Mouse (Mus musculus) embryonic fibroblast, embryonic 13.5 days (primary cell): Measurements from ENCODE around the gene Ubxn10. TPM values are rescaled to one million over a fixed set of nuclear protein-coding genes. Genes with fewer than 3 reads are reported as not detected.

ENCODE experiments used
- H3K27ac ChIP-seq: 2 replicates; pipeline ENCODE4 v1.5.1; 2012; ENCODE audit warnings: low read length, control low read depth, inconsistent platforms; ENCODE audit not compliant: insufficient read depth
- H3K4me1 ChIP-seq: 2 replicates; pipeline ENCODE4 v1.6.1; 2011; ENCODE audit warnings: low read length; ENCODE audit not compliant: control insufficient read depth, insufficient read depth
- H3K4me3 ChIP-seq: 2 replicates; pipeline ENCODE4 v1.5.1; 2011; ENCODE audit warnings: mild to moderate bottlenecking, control low read depth, low read length; ENCODE audit not compliant: insufficient read depth
- CTCF ChIP-seq: IDR thresholded peaks from 2 replicates; pipeline ENCODE4 v1.5.1; 2011; ENCODE audit warnings: mild to moderate bottlenecking, control low read depth, low read length, moderate library complexity, borderline replicate concordance; ENCODE audit not compliant: insufficient read depth
- POLR2A ChIP-seq: IDR thresholded peaks from 2 replicates; pipeline ENCODE4 v1.6.1; 2011; ENCODE audit warnings: low read depth, mild to moderate bottlenecking, control low read depth, low read length, moderate library complexity
- polyA plus RNA-seq: library from polyadenylated mRNA; stranded (reverse); fragments of >200 nt; gene quantifications from 2 replicates; pipeline ENCODE4 v1.2.4, GENCODE M21; 2011; ENCODE audit warnings: low read depth; ENCODE audit not compliant: missing spikeins, insufficient read length

Gene Ubxn10
- polyA plus RNA-seq, 1 experiment = not detected

DNA sequence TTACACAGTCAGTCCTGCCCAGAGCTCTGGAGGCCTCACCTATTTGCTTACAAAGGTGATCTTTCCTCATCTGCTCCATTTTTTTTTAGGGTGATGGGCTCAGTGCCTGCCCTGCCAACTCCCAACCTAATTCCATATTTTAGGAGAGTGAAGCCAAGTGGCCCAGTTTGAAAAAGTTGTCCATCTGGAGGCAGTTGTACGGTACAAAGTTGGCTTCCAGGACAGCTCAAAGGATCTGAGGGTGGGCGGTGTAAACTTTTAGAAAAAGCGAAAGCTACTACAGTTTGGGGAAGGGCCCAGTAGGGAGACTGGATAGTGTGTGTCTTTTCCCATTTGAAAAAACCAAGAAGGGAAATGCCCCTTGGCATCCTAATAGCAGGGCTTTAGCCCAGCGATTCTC is 2.1 kb downstream of the Ubxn10 start:
- no peaks in the 10 kb centered on the region for H3K4me1 ChIP-seq
- no peak overlapping the region for H3K4me3 ChIP-seq
- H3K27ac ChIP-seq = no peak overlapping the region
- no peak for TF ChIP-seq POLR2A
- no peak for TF ChIP-seq CTCF

DNA sequence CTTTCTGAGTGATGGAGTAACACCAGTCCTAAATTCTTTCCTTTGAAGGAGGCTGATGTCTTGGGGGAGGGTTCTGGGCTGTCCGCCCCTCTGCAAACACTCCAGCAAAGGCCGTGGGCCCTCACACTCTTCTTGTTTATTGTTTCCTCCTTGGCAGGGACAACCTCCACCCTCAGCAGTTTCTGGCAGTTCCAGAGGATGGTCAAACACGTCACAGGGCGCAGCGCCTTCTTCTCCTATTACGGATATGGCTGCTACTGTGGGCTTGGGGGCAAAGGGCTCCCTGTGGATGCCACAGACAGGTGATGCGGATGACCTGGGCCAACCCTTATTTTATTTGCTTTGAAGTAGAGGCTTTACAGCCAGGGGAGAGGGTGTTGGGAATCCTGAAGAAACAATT is 2.9 kb downstream of the Ubxn10 start:
- TF ChIP-seq POLR2A = no peak
- TF ChIP-seq CTCF = no peak
- H3K27ac ChIP-seq = no peak overlapping the region
- no peak overlapping the region for H3K4me3 ChIP-seq
- H3K4me1 ChIP-seq = no peaks in the 10 kb centered on the region

DNA sequence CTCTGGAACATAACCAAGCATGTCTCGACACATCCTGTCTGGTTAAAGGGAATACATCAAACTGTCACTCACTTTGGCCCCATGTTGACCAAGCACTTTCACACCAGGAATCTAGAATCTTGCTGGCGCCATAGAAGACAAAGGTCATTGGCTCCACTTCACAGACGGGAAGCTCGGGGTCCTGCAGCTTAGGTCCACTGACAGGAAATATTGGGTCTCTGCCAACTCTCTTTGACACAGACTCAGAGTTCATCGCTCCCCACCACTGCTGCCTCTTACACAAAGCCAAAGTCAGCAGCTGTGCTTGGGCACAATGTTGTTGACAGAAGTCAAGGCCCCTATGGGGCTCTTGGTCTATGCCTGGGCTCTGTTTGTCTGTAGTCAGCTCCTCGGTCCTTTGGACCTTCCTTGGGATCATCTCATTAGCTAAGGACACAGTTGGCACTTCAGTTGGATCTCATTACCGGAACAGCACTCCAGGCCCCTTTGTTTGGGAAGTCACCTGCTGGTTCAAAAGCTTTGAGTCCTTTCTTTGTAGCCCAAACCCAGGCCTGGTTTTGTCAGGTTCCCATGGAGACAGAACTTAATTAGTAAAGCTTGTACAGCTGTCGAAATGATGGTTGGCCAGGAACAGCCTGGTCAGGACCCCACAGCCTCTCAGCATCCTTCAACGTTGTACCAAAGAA is 7.8 kb downstream of the Ubxn10 start:
- no peaks in the 10 kb centered on the region for H3K4me1 ChIP-seq
- H3K4me3 ChIP-seq = no peak overlapping the region
- TF ChIP-seq POLR2A = no peak
- TF ChIP-seq CTCF = no peak
- H3K27ac ChIP-seq = no peak overlapping the region

DNA sequence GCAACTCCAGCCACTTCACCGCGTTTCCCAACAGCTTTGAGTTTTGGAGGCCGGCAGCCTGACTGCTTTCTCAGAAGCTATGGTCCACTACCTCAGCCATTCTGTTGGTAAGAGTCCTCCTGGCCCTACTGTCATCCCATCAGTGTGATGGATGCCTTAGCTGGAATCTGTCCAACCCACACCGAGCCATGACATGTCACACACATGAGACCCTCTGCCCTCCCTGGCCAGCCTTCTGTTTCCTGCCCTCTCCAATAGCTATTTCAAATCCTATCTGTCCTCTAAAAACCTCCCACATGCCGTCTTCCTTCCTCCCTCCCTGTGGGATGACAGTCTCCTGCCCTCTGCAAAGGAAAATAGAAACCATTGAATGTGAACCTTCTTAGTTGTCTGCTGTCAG is 11.2 kb downstream of the Ubxn10 start:
- no peak overlapping the region for H3K27ac ChIP-seq
- no peaks in the 10 kb centered on the region for H3K4me1 ChIP-seq
- no peak for TF ChIP-seq POLR2A
- no peak overlapping the region for H3K4me3 ChIP-seq

DNA sequence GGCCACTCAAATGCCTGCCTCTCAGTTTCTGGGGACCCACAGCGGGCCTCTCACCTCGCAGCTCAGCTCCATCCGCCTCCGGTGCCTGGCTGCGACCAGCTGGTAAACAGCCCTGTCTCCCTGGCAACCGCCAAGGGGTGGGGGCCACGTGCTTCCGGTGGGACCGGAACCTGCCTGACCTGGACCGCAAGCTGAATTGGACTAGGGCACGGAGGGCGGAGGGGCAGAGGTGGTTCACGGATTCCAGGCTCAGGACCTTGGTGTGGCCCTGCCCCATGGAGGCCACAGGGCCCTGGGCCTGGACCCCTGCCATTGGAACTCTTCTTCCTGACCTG is 11.9 kb downstream of the Ubxn10 start:
- Histone ChIP-seq H3K4me3 (no peak overlapping the region), H3K4me1 (no peaks in the 10 kb centered on the region), H3K27ac (no peak overlapping the region)
- TF ChIP-seq POLR2A (no peak), CTCF (no peak)

DNA sequence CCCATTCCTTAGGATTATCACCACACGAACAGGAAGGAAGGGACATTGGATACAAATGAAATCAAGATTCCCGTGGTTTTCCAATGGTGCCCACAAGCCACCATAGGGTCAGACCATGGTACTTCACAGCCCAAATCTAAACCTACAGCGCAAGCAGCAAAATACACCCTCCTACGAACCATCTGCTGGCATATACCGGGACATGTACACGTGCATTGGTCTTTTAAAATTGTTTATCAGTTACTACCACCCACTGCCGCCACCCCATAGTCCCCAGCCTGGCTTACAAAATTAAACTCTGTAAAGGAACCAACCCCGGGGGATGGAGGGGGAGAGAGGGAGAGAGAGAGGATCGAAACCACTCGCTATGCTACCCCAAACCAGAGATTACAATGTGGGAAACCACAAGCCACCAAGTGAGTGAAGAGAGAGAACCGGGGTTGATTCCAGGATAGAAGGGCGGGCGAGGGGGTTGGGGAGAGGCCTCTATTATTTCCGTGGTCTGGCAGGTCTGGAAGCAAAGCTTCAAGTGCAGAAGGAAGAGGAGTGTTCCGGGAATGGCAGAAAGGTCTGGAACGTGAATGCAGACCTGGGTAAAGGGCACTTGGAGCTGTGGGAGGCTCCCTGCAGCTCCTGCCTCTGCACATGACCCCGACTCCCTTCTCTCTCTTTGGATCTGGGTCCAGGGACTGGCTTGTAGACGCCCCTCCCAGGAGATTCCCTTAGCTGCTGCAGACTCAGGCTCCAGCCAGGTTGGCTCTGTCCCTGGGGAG is 12.4 kb downstream of the Ubxn10 start, which contains the start of gene Pla2g2c:
TSS of gene Pla2g2c (plus strand) at position 439 of the 773 bp plus-strand sequence.
- H3K4me1 ChIP-seq = no peaks in the 10 kb centered on the region
- H3K27ac ChIP-seq = no peak within 1 kb of the TSS
- no peak within 1 kb of the TSS for H3K4me3 ChIP-seq
- TF ChIP-seq CTCF (no peak), POLR2A (no peak)

DNA sequence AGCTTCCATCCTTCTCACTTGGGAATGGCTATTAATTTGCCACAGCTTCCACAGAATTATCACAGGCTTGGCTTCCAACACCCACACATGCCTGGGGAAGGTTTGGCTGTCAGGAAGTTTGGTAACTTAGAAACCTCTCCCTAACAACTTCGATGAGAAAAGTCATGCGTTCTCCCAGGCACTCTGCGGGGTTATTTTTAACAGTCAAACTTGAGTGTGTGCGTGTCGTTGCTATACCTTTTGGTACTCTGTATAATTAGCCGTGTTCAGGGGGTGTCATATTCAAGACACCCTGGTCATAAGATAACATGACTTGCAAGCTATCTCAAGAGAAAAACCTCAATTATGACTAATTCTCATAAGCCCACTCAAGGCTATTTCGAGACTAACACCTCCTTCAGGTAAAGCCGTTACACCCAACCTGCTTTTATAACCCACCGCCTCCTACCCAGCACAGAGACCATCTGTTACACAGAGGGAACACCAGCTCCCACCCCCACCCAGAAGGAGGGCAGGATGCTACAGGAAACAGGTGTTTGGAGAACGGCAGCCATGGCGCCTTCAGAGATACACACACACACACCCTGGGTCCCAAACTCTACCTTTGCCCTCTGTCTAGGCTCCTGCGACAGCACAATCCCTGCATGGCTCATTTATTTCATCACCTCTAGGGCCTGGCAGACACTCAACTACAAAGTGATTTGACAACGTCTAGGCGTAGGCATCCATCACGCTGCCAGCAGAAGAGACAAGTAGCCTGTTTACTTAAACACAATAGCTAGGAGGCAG is 13.3 kb downstream of the Ubxn10 start:
- no peaks in the 10 kb centered on the region for H3K4me1 ChIP-seq
- no peak overlapping the region for H3K4me3 ChIP-seq
- TF ChIP-seq CTCF (no peak), POLR2A (no peak)
- H3K27ac ChIP-seq = no peak overlapping the region

DNA sequence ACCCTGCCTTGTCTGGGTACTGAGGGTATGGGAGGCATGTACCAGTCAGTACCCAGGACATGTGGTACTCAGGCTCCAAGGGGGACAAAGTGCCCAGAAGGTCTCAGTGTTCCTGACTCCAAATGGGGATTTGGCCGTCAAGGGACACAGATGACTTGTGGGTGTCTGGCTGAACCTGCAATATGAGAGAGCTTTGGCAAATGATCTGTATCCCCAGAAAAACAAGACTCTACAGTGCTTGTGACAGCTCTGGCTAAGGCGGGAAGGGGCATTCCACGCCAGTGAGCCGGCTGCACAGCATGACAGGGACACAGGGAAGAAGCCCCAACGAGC is 17.7 kb downstream of the Ubxn10 start:
- no peak overlapping the region for H3K4me3 ChIP-seq
- H3K4me1 ChIP-seq = no peaks in the 10 kb centered on the region
- no peak overlapping the region for H3K27ac ChIP-seq
- TF ChIP-seq CTCF (no peak), POLR2A (no peak)

DNA sequence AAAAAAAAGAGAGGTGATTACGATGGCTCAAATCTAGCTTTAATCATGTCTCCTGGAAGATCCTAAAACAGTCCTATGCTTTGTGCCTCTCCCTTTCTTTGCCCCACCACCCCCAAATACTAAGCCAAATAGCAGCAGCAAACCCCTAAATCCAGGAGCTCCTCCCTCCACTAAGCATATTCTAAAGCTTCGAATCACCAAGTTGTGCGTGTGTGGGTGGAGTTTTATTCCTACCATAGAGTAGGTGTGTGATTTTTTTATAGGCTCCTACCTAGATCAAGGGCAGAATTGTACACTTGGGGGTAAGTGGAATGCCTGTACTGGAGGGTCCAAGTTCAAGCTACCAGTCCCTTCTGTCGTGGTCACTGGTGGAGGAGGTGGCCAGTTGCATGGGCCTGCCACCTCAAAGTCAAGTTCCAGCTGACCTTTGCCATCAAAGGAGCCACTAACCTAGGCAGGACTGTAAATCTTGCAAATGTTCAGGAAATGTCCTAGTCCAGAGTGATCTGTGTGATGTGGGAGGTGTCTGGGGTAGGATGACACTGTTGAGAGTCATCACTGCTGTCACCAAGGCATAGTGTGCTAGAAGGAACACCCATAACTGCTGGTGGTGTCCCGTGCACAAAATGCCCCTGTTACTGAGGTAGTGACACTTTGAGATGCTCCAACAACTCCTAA is 18.2 kb downstream of the Ubxn10 start:
- no peaks in the 10 kb centered on the region for H3K4me1 ChIP-seq
- H3K27ac ChIP-seq = no peak overlapping the region
- no peak overlapping the region for H3K4me3 ChIP-seq
- no peak for TF ChIP-seq POLR2A
- TF ChIP-seq CTCF = no peak
